Mouse (Mus musculus) forebrain, postnatal 0 days (tissue): ENCODE results near the gene Gm38393. TPM values are rescaled to one million over a fixed set of nuclear protein-coding genes. Genes with fewer than 3 reads are reported as not detected.
A peak's percentile ranks its signal among the peaks of the same experiment; 100 is the strongest.

Experiments
- ATAC-seq: fragments of 200-750 bp; cut with Nextera tagmentation; 2 replicates; pipeline ENCODE4 v1.8.0; 2017; ENCODE audit warnings: mild to moderate bottlenecking, moderate library complexity
- DNase-seq: peaks from one replicate; pipeline ENCODE4 v3.0.0-alpha.2; 2015
- H3K27ac ChIP-seq: fragments of 300-500 bp; sonication (generic); 2 replicates; pipeline ENCODE4 v1.5.1; 2014; ENCODE audit warnings: low read depth, mild to moderate bottlenecking, antibody characterized with exemption, low read length, moderate library complexity, mixed read lengths
- H3K27me3 ChIP-seq: fragments of 300-500 bp; sonication (generic); 2 replicates; pipeline ENCODE4 v1.6.1; 2014; ENCODE audit warnings: mild to moderate bottlenecking, low read length, mixed read lengths; ENCODE audit not compliant: insufficient read depth
- H3K36me3 ChIP-seq: fragments of 300-500 bp; sonication (generic); 2 replicates; pipeline ENCODE4 v1.6.1; 2014; ENCODE audit warnings: mild to moderate bottlenecking, moderate library complexity; ENCODE audit not compliant: insufficient read depth
- H3K4me1 ChIP-seq: fragments of 300-500 bp; sonication (generic); 2 replicates; pipeline ENCODE4 v1.6.1; 2014; ENCODE audit warnings: antibody characterized with exemption; ENCODE audit not compliant: insufficient read depth
- H3K4me2 ChIP-seq: fragments of 300-500 bp; sonication (generic); 2 replicates; pipeline ENCODE4 v1.6.1; 2014; ENCODE audit warnings: low read depth, mild to moderate bottlenecking, moderate library complexity
- H3K4me3 ChIP-seq: fragments of 300-500 bp; sonication (generic); 2 replicates; pipeline ENCODE4 v1.5.1; 2014; ENCODE audit warnings: low read depth, low read length, mixed read lengths
- H3K9ac ChIP-seq: fragments of 300-500 bp; sonication (generic); 2 replicates; pipeline ENCODE4 v1.6.1; 2014; ENCODE audit warnings: mild to moderate bottlenecking
- H3K9me3 ChIP-seq: fragments of 300-500 bp; sonication (generic); 2 replicates; pipeline ENCODE4 v1.6.1; 2016; ENCODE audit warnings: low read length
- CTCF ChIP-seq: sonication (generic); IDR thresholded peaks from 2 replicates; pipeline ENCODE4 v1.5.1; 2016; ENCODE audit warnings: antibody characterized with exemption, control low read depth, low read depth
- WGBS: fragments of 180-500 bp; shearing (Covaris S2); extraction: QIAGEN DNeasy Blood & Tissue Kit; methylation state at CpG from one replicate; pipeline ENCODE4 v1.1.7; 2014; 5-methylcytosine and 5-hydroxymethylcytosine counted together
- polyA plus RNA-seq: library from polyadenylated mRNA; unstranded; fragments of >200 nt; fragmentation: Nextera tagmentation; extraction: Ambion mirVana; gene quantifications from 2 replicates; pipeline ENCODE4 v1.2.1, GENCODE M21; 2015
- total RNA-seq: library from RNA; depleted of rRNA; stranded (reverse); fragments of >200 nt; gene quantifications from 2 replicates; pipeline ENCODE4 v1.2.3, GENCODE M21; 2014; rRNA removed

Gm38393 gene
- total RNA-seq, result 59.7 and 81.3 TPM in 2 replicates
- polyA plus RNA-seq, result 1.3 and 1.9 TPM in 2 replicates

- WGBS, result 51% methylated on average over 30 of the region's 30 CpGs
- peak within 1 kb of the TSS; percentile 68 for H3K9ac ChIP-seq
- peak within 1 kb of the TSS; percentile 55 for H3K4me3 ChIP-seq
- H3K4me2 ChIP-seq, result peak within 1 kb of the TSS; percentile 40
- no peak for TF ChIP-seq CTCF
- no peaks in the 10 kb centered on the region for H3K4me1 ChIP-seq
- DNase-seq, result peak; percentile 87
- 0 out of 2 replicates have a peak, but pooled peaks cover 4% of the 10 kb centered on the region for H3K9me3 ChIP-seq
- ATAC-seq, result peak; percentile 66
- no peaks in the 10 kb centered on the region for H3K36me3 ChIP-seq
- no peaks in the 10 kb centered on the region for H3K27me3 ChIP-seq
- H3K27ac ChIP-seq, result peak within 1 kb of the TSS; percentile 90
These were observed at the start of gene Gm38393, which contains the start of gene Snurf for GRCm38 (mm10) chr7:60004606-60005330. Gene Gm38393, minus strand, starts transcription at chr7:60005064. Gene Snurf, minus strand, starts transcription at chr7:60005049.

DNA sequence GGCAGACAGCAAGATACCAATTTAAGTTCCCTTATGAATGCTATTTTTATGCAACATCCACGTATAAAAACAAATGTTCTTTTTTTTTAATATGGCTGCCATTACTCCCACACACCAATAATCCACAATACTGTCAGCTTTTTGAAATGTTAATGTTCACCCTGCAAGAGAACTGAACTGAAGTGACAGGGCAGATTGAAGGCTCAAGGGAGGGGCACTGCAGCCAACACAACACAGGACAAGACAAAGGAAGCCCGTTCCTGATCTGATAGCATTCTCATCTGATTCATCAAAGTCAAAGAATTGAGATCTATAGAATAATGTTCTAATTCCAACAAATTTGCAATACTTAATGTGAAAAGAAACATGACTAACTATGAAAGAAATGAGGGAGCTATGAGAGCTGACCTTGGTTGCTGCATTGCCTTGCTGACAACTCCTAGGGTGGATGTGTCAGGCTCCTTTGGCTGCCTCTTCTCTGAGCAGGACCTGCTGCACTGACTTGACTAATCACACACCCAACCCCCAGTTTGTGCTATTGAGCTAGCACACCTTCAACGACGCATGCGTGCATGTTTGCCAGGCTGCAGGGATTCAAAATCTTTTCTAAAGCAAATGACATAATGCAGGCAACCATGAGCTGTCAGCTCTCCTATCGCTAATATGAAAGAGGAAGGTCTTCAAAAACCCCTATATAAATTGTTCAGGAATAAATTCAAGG is 42.8 kb upstream of the Gm38393 start:
- Histone ChIP-seq H3K9me3 (no peaks in the 10 kb centered on the region), H3K4me1 (no peaks in the 10 kb centered on the region), H3K36me3 (no peaks in the 10 kb centered on the region), H3K27me3 (no peaks in the 10 kb centered on the region), H3K4me3 (peak overlapping the region; percentile 27), H3K27ac (peak overlapping the region; percentile 59), H3K4me2 (peak overlapping the region; percentile 13; the same call in 1 of the 2 replicates), H3K9ac (peak overlapping the region; percentile 28)
- TF ChIP-seq CTCF, result no peak
- peak; percentile 81 for DNase-seq
- 63% methylated on average over 6 of the region's 6 CpGs for WGBS
- ATAC-seq, result peak; percentile 90

DNA sequence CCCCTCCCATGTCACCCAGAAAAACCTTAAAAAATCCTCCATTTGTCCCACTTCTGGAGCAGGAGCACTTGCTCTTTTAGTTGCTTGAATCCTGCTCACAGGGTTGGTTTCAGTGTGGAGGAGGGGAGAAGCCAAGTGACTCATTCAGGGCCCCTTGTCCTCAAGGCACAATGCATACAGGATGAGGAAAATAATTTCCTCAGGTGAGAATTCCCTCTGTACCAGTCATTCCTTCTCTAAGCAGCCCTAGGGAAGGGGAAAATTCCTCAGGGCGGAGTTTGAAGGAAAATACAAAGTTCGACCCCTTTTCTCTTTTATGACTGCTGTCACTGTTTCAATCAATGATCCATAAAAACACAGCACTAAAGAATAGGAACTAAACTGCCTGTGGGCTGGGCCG is 8.3 kb upstream of the Gm38393 start:
- no peaks in the 10 kb centered on the region for H3K9me3 ChIP-seq
- no peak overlapping the region for H3K27ac ChIP-seq
- H3K9ac ChIP-seq, result no peak overlapping the region
- no peak overlapping the region for H3K4me3 ChIP-seq
- ATAC-seq (no peak), DNase-seq (no peak)
- WGBS, result 64% methylated on average over 3 of the region's 3 CpGs
- no peaks in the 10 kb centered on the region for H3K4me1 ChIP-seq
- H3K4me2 ChIP-seq, result no peak overlapping the region
- no peaks in the 10 kb centered on the region for H3K36me3 ChIP-seq
- no peak for TF ChIP-seq CTCF
- H3K27me3 ChIP-seq, result no peaks in the 10 kb centered on the region

DNA sequence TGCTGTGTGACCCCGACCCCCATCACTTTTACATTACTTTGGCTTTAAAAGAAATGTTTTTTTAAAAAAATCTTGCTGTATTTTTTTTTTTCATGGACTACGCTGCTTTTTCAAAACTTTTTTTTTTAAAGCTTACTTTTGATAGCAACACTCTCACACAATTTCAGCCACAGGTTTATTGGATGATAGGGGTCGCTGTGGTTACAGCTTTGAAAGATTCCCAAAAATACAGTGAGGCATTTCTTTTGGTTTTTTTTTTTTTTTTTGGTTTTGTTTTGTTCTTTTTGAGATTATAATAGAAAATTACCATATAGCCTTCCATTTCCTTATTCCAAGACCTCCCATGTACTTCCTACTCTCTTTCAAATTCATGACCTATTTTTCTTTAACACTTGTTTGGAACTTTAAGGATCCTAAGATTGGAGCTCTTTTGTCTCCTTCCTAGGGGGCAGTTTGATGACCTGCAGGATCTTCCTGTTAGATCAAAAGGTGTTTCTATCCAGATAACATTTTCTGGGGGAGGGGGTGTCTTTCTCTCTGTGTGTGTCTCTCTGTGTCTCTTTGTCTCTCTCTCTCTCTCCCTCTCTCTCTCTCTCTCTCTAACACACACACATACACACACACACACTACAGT is 3.0 kb upstream of the Gm38393 start:
- H3K4me1 ChIP-seq, result no peaks in the 10 kb centered on the region
- 0 out of 2 replicates have a peak, but pooled peaks cover 4% of the 10 kb centered on the region for H3K9me3 ChIP-seq
- DNase-seq (peak; percentile 60), ATAC-seq (no peak)
- no peaks in the 10 kb centered on the region for H3K27me3 ChIP-seq
- no peak overlapping the region for H3K4me3 ChIP-seq
- no peak overlapping the region for H3K9ac ChIP-seq
- peak; percentile 41; the same call in 1 of the 2 replicates for TF ChIP-seq CTCF
- no peak overlapping the region for H3K27ac ChIP-seq
- H3K4me2 ChIP-seq, result no peak overlapping the region
- 42% methylated on average over 3 of the region's 3 CpGs for WGBS
- H3K36me3 ChIP-seq, result no peaks in the 10 kb centered on the region

DNA sequence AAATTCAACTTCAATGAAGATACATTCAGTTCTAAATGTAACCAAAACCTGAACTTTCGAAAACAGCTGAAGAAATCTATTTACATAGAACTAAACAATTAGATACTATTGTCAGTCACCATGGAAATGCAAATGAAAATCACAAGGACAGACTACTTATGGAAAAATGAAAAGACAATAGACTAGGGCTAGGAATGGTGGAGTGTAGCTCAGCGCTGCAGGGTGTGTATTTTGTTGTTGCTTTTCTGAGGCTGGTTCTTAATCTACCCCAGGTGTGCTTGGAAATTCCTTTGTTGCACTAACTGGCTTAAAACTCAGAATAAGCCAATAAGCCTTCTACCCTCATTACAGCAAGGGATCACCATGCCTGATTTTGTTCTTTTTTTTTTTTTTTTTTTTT is 1.4 kb upstream of the Gm38393 start:
- Histone ChIP-seq H3K36me3 (no peaks in the 10 kb centered on the region), H3K4me3 (no peak overlapping the region), H3K4me2 (no peak overlapping the region), H3K9me3 (0 out of 2 replicates have a peak, but pooled peaks cover 4% of the 10 kb centered on the region), H3K27ac (no peak overlapping the region), H3K27me3 (no peaks in the 10 kb centered on the region), H3K4me1 (no peaks in the 10 kb centered on the region), H3K9ac (no peak overlapping the region)
- TF ChIP-seq CTCF, result no peak
- DNase-seq (no peak), ATAC-seq (no peak)
- WGBS, result 39% methylated on average over 2 of the region's 2 CpGs

DNA sequence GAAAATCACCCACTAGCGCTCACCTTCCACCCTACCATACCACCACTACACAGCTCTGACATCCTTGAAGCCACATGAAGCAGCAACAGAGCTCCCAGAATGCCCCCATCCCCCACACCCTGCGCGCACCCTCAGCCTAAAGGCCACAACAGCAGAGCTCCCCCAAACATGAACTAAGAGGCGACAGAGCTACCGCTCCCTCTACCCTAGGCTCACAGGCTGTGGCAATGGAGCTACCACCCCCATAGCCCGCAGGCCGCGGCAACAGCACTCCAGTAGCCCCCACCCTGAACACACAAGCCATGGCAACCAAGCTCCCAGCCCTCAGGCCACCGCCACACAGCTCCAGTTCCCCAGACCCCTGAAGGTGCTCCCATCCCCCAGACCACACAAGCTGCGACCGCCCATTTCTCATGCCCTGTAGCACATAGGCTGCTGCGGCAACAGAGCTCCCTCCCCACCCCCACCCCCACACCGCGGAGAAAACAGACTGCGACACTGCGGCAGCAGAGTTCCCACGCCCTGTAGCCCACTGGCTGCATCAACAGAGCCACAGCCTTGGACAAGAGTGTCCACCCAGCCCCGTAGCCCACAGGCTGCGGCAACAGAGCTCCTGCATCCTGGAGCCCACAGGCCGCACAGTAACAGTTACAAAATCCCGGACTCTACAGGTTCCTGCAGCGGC is 801 bp downstream of the Gm38393 start:
- peak overlapping the region; percentile 90 for H3K27ac ChIP-seq
- H3K9me3 ChIP-seq, result 0 out of 2 replicates have a peak, but pooled peaks cover 4% of the 10 kb centered on the region
- 48% methylated on average over 22 of the region's 22 CpGs for WGBS
- H3K4me1 ChIP-seq, result no peaks in the 10 kb centered on the region
- ATAC-seq, result peak; percentile 85
- H3K4me2 ChIP-seq, result peak overlapping the region; percentile 40
- H3K4me3 ChIP-seq, result peak overlapping the region; percentile 55
- peak overlapping the region; percentile 68 for H3K9ac ChIP-seq
- H3K36me3 ChIP-seq, result no peaks in the 10 kb centered on the region
- H3K27me3 ChIP-seq, result no peaks in the 10 kb centered on the region
- no peak for TF ChIP-seq CTCF
- DNase-seq, result peak; percentile 70
